8 mouse cellular contexts compared by ENCODE assay signal in genomic region chr6:149308956-149309932, GRCm38 (mm10). TPM values are rescaled to one million over a fixed set of nuclear protein-coding genes. Genes with fewer than 3 reads are reported as not detected.
DNase-seq lines count a peak whose midpoint lies in the region; ATAC-seq lines count a peak whose summit lies in the region.

Gene Resf1 (plus strand): TSS chr6:149309414.

- no peaks in the 10 kb centered on the region for H3K36me3 ChIP-seq in hindbrain, embryonic 11.5 days (ENCODE audit: control insufficient read depth, insufficient read depth, low read length)

- H3K27ac ChIP-seq in hindbrain, embryonic 11.5 days (ENCODE audit: low read depth, low read length) = peak within 1 kb of the TSS; percentile 97

- H3K4me3 ChIP-seq in hindbrain, embryonic 11.5 days (ENCODE audit: low read depth, low read length) = peak within 1 kb of the TSS; percentile 78

- H3K9ac ChIP-seq in hindbrain, embryonic 11.5 days (ENCODE audit: low read depth, low read length) = peak within 1 kb of the TSS; percentile 97

- H3K4me1 ChIP-seq in hindbrain, embryonic 11.5 days (replicated peaks; ENCODE audit: control insufficient read depth, insufficient read depth, low read length) = no peaks in the 10 kb centered on the region

- 5% methylated on average over 61 of the region's 61 CpGs for WGBS in hindbrain, embryonic 11.5 days

- no peaks in the 10 kb centered on the region for H3K27me3 ChIP-seq in hindbrain, embryonic 11.5 days (ENCODE audit: control insufficient read depth, insufficient read depth, low read length)

- no peaks in the 10 kb centered on the region for H3K9me3 ChIP-seq in hindbrain, embryonic 11.5 days (ENCODE audit: control insufficient read depth, low read length)

- peak within 1 kb of the TSS; percentile 41 for H3K4me2 ChIP-seq in hindbrain, embryonic 11.5 days (replicated peaks; ENCODE audit: low read depth, low read length)

- peak; percentile 74 for DNase-seq in MEL-GATA-1-ER (ENCODE audit: extremely low read depth, low read depth)
- peak; percentile 89 for DNase-seq in cerebellum, adult 8-10 months
- peak; percentile 89 for DNase-seq in hindbrain, embryonic 11.5 days (ENCODE audit: low spot score)
- DNase-seq in layer of hippocampus, postnatal 10 days (ENCODE audit: low spot score in 2 of 2) = peak; percentile 87 to 90
- DNase-seq in lung, postnatal 10 days = peak; percentile 94
- peak; percentile 90 for DNase-seq in ovary, postnatal 36 days (ENCODE audit: low spot score)
- peak; percentile 90 for DNase-seq in thymus, postnatal 25 days

- peak; percentile 99 for ATAC-seq in frontal cortex, adult (ENCODE audit: low TSS enrichment)
- ATAC-seq in hindbrain, embryonic 11.5 days (ENCODE audit: low FRiP score) = peak; percentile 100

RNA-seq across cellular contexts. Expression of gene Resf1, which starts in this region (rescaled TPM):
- 40.3 and 47.3 TPM in 2 replicates for polyA plus RNA-seq in hindbrain, embryonic 11.5 days (2014; fragmentation: Nextera tagmentation; extraction: Ambion mirVana)
- 10 to 100 TPM; 15.8 to 17.7 TPM for total RNA-seq in layer of hippocampus, postnatal 10 days (2021)

Comparison
In these comparisons a context has a peak if more than half of its experiments do, and no peak if none do; other contexts are left out.
1. Peak in every context shown above with its lines: DNase-seq, ATAC-seq, H3K4me3 ChIP-seq and H3K27ac ChIP-seq.